Mouse (Mus musculus): ENCODE data around the gene Ikzf4. TPM values are rescaled to one million over a fixed set of nuclear protein-coding genes. Genes with fewer than 3 reads are reported as not detected.
"Not testable (repeated sequence)": the region's sequence is repeated elsewhere in the genome, so short reads cannot be mapped to it uniquely, and the experiment has no call there.

The Ikzf4 gene
- polyA plus RNA-seq, 1 experiment: 1.2 TPM

- Histone ChIP-seq H3K4me1 (ENCODE audit: control insufficient read depth, insufficient read depth, low read length) (peaks cover 15% of the 10 kb centered on the region), H3K4me3 (ENCODE audit: control insufficient read depth, low read depth, low read length) (no peak overlapping the region), H3K27me3 (ENCODE audit: control insufficient read depth, insufficient read depth, low read length) (no peaks in the 10 kb centered on the region), H3K36me3 (ENCODE audit: control insufficient read depth, insufficient read depth, low read length) (no peaks in the 10 kb centered on the region), H3K27ac (ENCODE audit: control insufficient read depth, insufficient read depth, low read depth, low read length) (no peak overlapping the region)
- no peak for TF ChIP-seq POLR2A (IDR thresholded peaks at IDR 0.05; ENCODE audit: control insufficient read depth, low read depth, low read length)
- TF ChIP-seq CTCF (IDR thresholded peaks at IDR 0.05; ENCODE audit: control insufficient read depth, insufficient read depth, insufficient replicate concordance, low read depth, low read length): no peak
Measured at GRCm38 (mm10) chr10:128639999-128640398, 5.8 kb downstream of the Ikzf4 start.

- Histone ChIP-seq H3K27ac (ENCODE audit: control insufficient read depth, insufficient read depth, low read depth, low read length) (no peak overlapping the region), H3K4me3 (ENCODE audit: control insufficient read depth, low read depth, low read length) (no peak overlapping the region; the same call in 1 of the 2 replicates), H3K27me3 (ENCODE audit: control insufficient read depth, insufficient read depth, low read length) (no peaks in the 10 kb centered on the region), H3K36me3 (ENCODE audit: control insufficient read depth, insufficient read depth, low read length) (no peaks in the 10 kb centered on the region), H3K4me1 (ENCODE audit: control insufficient read depth, insufficient read depth, low read length) (peaks cover 7% of the 10 kb centered on the region)
- no peak for TF ChIP-seq CTCF (IDR thresholded peaks at IDR 0.05; ENCODE audit: control insufficient read depth, insufficient read depth, insufficient replicate concordance, low read depth, low read length)
- no peak for TF ChIP-seq POLR2A (IDR thresholded peaks at IDR 0.05; ENCODE audit: control insufficient read depth, low read depth, low read length)
Measured at GRCm38 (mm10) chr10:128637011-128637410, 8.8 kb downstream of the Ikzf4 start.

GRCm38 (mm10) chr10:128636561-128636960 lies 9.2 kb downstream of the Ikzf4 start:
- TF ChIP-seq POLR2A (IDR thresholded peaks at IDR 0.05; ENCODE audit: control insufficient read depth, low read depth, low read length) (no peak), CTCF (IDR thresholded peaks at IDR 0.05; ENCODE audit: control insufficient read depth, insufficient read depth, insufficient replicate concordance, low read depth, low read length) (no peak)
- H3K27ac ChIP-seq (ENCODE audit: control insufficient read depth, insufficient read depth, low read depth, low read length): no peak overlapping the region
- no peaks in the 10 kb centered on the region for H3K27me3 ChIP-seq (ENCODE audit: control insufficient read depth, insufficient read depth, low read length)
- no peaks in the 10 kb centered on the region for H3K36me3 ChIP-seq (ENCODE audit: control insufficient read depth, insufficient read depth, low read length)
- no peak overlapping the region for H3K4me3 ChIP-seq (ENCODE audit: control insufficient read depth, low read depth, low read length)
- H3K4me1 ChIP-seq (ENCODE audit: control insufficient read depth, insufficient read depth, low read length): peaks cover 7% of the 10 kb centered on the region

GRCm38 (mm10) chr10:128635697-128636096 lies 10.1 kb downstream of the Ikzf4 start:
- H3K4me1 ChIP-seq (ENCODE audit: control insufficient read depth, insufficient read depth, low read length): peaks cover 4% of the 10 kb centered on the region
- TF ChIP-seq CTCF (IDR thresholded peaks at IDR 0.05; ENCODE audit: control insufficient read depth, insufficient read depth, insufficient replicate concordance, low read depth, low read length) (no peak), POLR2A (IDR thresholded peaks at IDR 0.05; ENCODE audit: control insufficient read depth, low read depth, low read length) (no peak)
- H3K4me3 ChIP-seq (ENCODE audit: control insufficient read depth, low read depth, low read length): no peak overlapping the region
- no peaks in the 10 kb centered on the region for H3K27me3 ChIP-seq (ENCODE audit: control insufficient read depth, insufficient read depth, low read length)
- no peak overlapping the region for H3K27ac ChIP-seq (ENCODE audit: control insufficient read depth, insufficient read depth, low read depth, low read length)
- H3K36me3 ChIP-seq (ENCODE audit: control insufficient read depth, insufficient read depth, low read length): no peaks in the 10 kb centered on the region

- peaks cover 2% of the 10 kb centered on the region for H3K4me1 ChIP-seq (ENCODE audit: control insufficient read depth, insufficient read depth, low read length)
- H3K27me3 ChIP-seq (ENCODE audit: control insufficient read depth, insufficient read depth, low read length): no peaks in the 10 kb centered on the region
- no peak for TF ChIP-seq CTCF (IDR thresholded peaks at IDR 0.05; ENCODE audit: control insufficient read depth, insufficient read depth, insufficient replicate concordance, low read depth, low read length)
- no peak overlapping the region for H3K4me3 ChIP-seq (ENCODE audit: control insufficient read depth, low read depth, low read length)
- H3K27ac ChIP-seq (ENCODE audit: control insufficient read depth, insufficient read depth, low read depth, low read length): no peak overlapping the region
- H3K36me3 ChIP-seq (ENCODE audit: control insufficient read depth, insufficient read depth, low read length): no peaks in the 10 kb centered on the region
Measured at GRCm38 (mm10) chr10:128631571-128631970, 14.2 kb downstream of the Ikzf4 start.

GRCm38 (mm10) chr10:128630306-128630705 lies 15.5 kb downstream of the Ikzf4 start:
- not testable (repeated sequence) for H3K27ac ChIP-seq (ENCODE audit: control insufficient read depth, insufficient read depth, low read depth, low read length); H3K4me3 ChIP-seq (ENCODE audit: control insufficient read depth, low read depth, low read length); H3K4me1 ChIP-seq (ENCODE audit: control insufficient read depth, insufficient read depth, low read length); H3K36me3 ChIP-seq (ENCODE audit: control insufficient read depth, insufficient read depth, low read length); H3K27me3 ChIP-seq (ENCODE audit: control insufficient read depth, insufficient read depth, low read length)

GRCm38 (mm10) chr10:128629746-128630145 lies 16.0 kb downstream of the Ikzf4 start:
- TF ChIP-seq POLR2A (IDR thresholded peaks at IDR 0.05; ENCODE audit: control insufficient read depth, low read depth, low read length): no peak
- no peak for TF ChIP-seq CTCF (IDR thresholded peaks at IDR 0.05; ENCODE audit: control insufficient read depth, insufficient read depth, insufficient replicate concordance, low read depth, low read length)

More at GRCm38 (mm10) chr10:128629746-128630145, 16.0 kb downstream of the Ikzf4 start:
- Histone ChIP-seq H3K27ac (ENCODE audit: control insufficient read depth, insufficient read depth, low read depth, low read length) (no peak overlapping the region), H3K4me1 (ENCODE audit: control insufficient read depth, insufficient read depth, low read length) (no peaks in the 10 kb centered on the region; the same call in none of the 2 replicates), H3K36me3 (ENCODE audit: control insufficient read depth, insufficient read depth, low read length) (no peaks in the 10 kb centered on the region), H3K27me3 (ENCODE audit: control insufficient read depth, insufficient read depth, low read length) (no peaks in the 10 kb centered on the region), H3K4me3 (ENCODE audit: control insufficient read depth, low read depth, low read length) (no peak overlapping the region)

Data from testis, adult 2 months (tissue).